15 mouse cellular contexts compared by ENCODE assay signal in the genomic region with DNA sequence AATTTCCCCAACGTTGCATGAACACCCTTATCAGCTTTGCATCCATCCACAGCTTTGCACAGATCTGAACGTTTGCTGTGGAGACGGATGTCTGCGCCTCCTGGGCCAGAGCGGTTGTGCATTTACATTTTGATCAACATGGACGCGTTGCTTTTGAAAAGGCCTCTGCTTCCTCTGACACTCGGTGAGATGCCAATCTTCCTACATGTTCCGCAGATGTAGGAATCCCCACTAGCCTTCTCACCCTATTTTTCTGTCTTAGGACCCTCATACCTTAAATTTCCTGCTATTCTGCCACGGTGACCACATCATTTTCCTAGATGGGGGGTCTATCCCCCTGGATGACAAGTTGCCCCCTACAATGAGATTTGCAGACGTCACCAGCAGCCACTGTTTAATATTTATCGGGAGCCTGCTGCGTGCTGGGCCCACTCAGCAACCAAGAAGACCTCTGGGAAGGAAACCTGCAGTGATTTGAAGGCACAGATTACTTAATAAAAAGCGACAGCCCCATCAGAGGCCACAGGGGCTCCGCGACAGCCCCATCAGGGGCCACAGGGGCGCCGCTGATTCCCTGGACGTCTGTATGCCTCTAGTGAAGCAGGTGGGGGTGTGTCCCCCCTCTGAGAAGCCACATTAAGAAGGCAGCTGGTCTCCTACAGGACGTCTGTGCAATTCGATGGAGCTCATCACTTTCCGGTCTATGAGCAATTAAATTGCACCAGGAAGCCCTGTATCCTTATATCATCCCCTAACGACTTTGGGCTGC. TPM values are rescaled to one million over a fixed set of nuclear protein-coding genes. Genes with fewer than 3 reads are reported as not detected.
A peak's percentile ranks its signal among the peaks of the same experiment; 100 is the strongest.
DNase-seq lines count a peak whose midpoint lies in the region; ATAC-seq and TF ChIP-seq lines count a peak whose summit lies in the region.
"Had no signal": no experiment of that assay in that cellular context is flagged by ENCODE, and none has a peak within 500 bp of the region (broad histone marks: within the 10 kb centered on the region; RNA-seq: fewer than 3 reads in every experiment).

No protein-coding gene starts in this region.

- H3K36me3 ChIP-seq in heart, embryonic 14.5 days (ENCODE audit: control insufficient read depth, insufficient read depth, low read length) = no peaks in the 10 kb centered on the region
- H3K36me3 ChIP-seq in heart, adult 2 months (ENCODE audit: control insufficient read depth, insufficient read depth, low read length) = no peaks in the 10 kb centered on the region
- no peaks in the 10 kb centered on the region for H3K36me3 ChIP-seq in embryonic facial prominence, embryonic 14.5 days (ENCODE audit: control insufficient read depth, insufficient read depth, low read length)
- no peaks in the 10 kb centered on the region for H3K36me3 ChIP-seq in hindbrain, embryonic 15.5 days
- no peaks in the 10 kb centered on the region for H3K36me3 ChIP-seq in midbrain, embryonic 16.5 days (ENCODE audit: control insufficient read depth, insufficient read depth, low read length)

- H3K9ac ChIP-seq in heart, embryonic 14.5 days (ENCODE audit: low read length) = peak overlapping the region; percentile 30; the same call in 1 of the 2 replicates
- H3K9ac ChIP-seq in heart, adult 2 months (ENCODE audit: low read depth, low read length) = no peak overlapping the region
- H3K9ac ChIP-seq in embryonic facial prominence, embryonic 14.5 days (ENCODE audit: low read depth, low read length) = no peak overlapping the region
- peak overlapping the region; percentile 9; the same call in 1 of the 2 replicates for H3K9ac ChIP-seq in hindbrain, embryonic 15.5 days
- 0 out of 2 replicates have a peak overlapping the region, but pooled peaks have one; percentile 40 for H3K9ac ChIP-seq in midbrain, embryonic 16.5 days (ENCODE audit: low read depth, low read length)
- H3K9ac ChIP-seq: liver, embryonic 14.5 days had no signal

- no peaks in the 10 kb centered on the region for H3K27me3 ChIP-seq in heart, embryonic 14.5 days (ENCODE audit: control insufficient read depth, insufficient read depth, low read length)
- H3K27me3 ChIP-seq in heart, adult 2 months (ENCODE audit: control insufficient read depth, insufficient read depth, low read length) = no peaks in the 10 kb centered on the region
- no peaks in the 10 kb centered on the region for H3K27me3 ChIP-seq in embryonic facial prominence, embryonic 14.5 days (replicated peaks; ENCODE audit: control insufficient read depth, insufficient read depth, low read length)
- H3K27me3 ChIP-seq in hindbrain, embryonic 15.5 days = no peaks in the 10 kb centered on the region
- no peaks in the 10 kb centered on the region for H3K27me3 ChIP-seq in midbrain, embryonic 16.5 days (ENCODE audit: control insufficient read depth, insufficient read depth, low read depth, low read length)

- intact Hi-C loops in heart, adult 2 months (cut with DNase I) = no loop called here

- no peak for DNase-seq in heart, adult 2 months
- DNase-seq in embryonic facial prominence, embryonic 14.5 days (ENCODE audit: low spot score) = no peak
- no peak for DNase-seq in cerebellum, postnatal 4 days (ENCODE audit: low spot score in 2 of 2)
- DNase-seq in layer of hippocampus, adult 8-10 months (ENCODE audit: low spot score in 2 of 2) = no peak
- DNase-seq: adrenal gland, adult 2 months; B cell, adult 2 months had no signal

- TF ChIP-seq CTCF in heart, adult 2 months (IDR thresholded peaks at IDR 0.05) = no peak

- H3K4me1 ChIP-seq in heart, embryonic 14.5 days (ENCODE audit: control insufficient read depth in 2 of 2, insufficient read depth in 2 of 2, low read length in 2 of 2) = peaks cover 11 to 22% of the 10 kb centered on the region in 2 experiments
- H3K4me1 ChIP-seq in heart, adult 2 months (ENCODE audit: control insufficient read depth, insufficient read depth, low read length) = peaks cover 3% of the 10 kb centered on the region
- peaks cover 23% of the 10 kb centered on the region for H3K4me1 ChIP-seq in embryonic facial prominence, embryonic 14.5 days (ENCODE audit: control insufficient read depth, insufficient read depth, low read length)
- peaks cover 43% of the 10 kb centered on the region for H3K4me1 ChIP-seq in hindbrain, embryonic 15.5 days (replicated peaks)
- H3K4me1 ChIP-seq in midbrain, embryonic 16.5 days (ENCODE audit: control insufficient read depth, insufficient read depth, low read length) = peaks cover 31% of the 10 kb centered on the region

- no peak overlapping the region for H3K4me2 ChIP-seq in heart, embryonic 14.5 days (ENCODE audit: low read length)
- peak overlapping the region; percentile 26 for H3K4me2 ChIP-seq in embryonic facial prominence, embryonic 14.5 days (ENCODE audit: low read depth, low read length)
- H3K4me2 ChIP-seq in hindbrain, embryonic 15.5 days = peak overlapping the region; percentile 20
- peak overlapping the region; percentile 35; the same call in 1 of the 2 replicates for H3K4me2 ChIP-seq in midbrain, embryonic 16.5 days (ENCODE audit: low read length)

- no peak for TF ChIP-seq EP300 in heart, adult 2 months (IDR thresholded peaks at IDR 0.05; ENCODE audit: insufficient read depth, low read depth, low read length)

- no peak overlapping the region for H3K4me3 ChIP-seq in heart, embryonic 14.5 days (ENCODE audit: control insufficient read depth in 1 of 2, insufficient read depth in 1 of 2, low read depth in 1 of 2, low read length in 2 of 2)
- no peak overlapping the region for H3K4me3 ChIP-seq in heart, adult 2 months
- H3K4me3 ChIP-seq in embryonic facial prominence, embryonic 14.5 days (ENCODE audit: low read depth, low read length) = no peak overlapping the region
- no peak overlapping the region for H3K4me3 ChIP-seq in hindbrain, embryonic 15.5 days
- H3K4me3 ChIP-seq in midbrain, embryonic 16.5 days (ENCODE audit: low read depth, low read length) = no peak overlapping the region

- TF ChIP-seq POLR2A in heart, adult 2 months (IDR thresholded peaks at IDR 0.05; ENCODE audit: insufficient read depth, low read depth, low read length) = no peak

- 66% methylated on average over 23 of the region's 23 CpGs for WGBS in heart, embryonic 14.5 days
- WGBS in heart, adult 2 months = 75% methylated on average over 23 of the region's 23 CpGs
- 53% methylated on average over 23 of the region's 23 CpGs for WGBS in embryonic facial prominence, embryonic 14.5 days
- WGBS in hindbrain, embryonic 15.5 days = 12% methylated on average over 23 of the region's 23 CpGs
- 18% methylated on average over 23 of the region's 23 CpGs for WGBS in midbrain, embryonic 16.5 days

- H3K27ac ChIP-seq in heart, embryonic 14.5 days (replicated peaks in 1 of 2; ENCODE audit: control insufficient read depth in 1 of 2, insufficient read depth in 1 of 2, low read depth in 2 of 2, low read length in 2 of 2) = no peak overlapping the region
- no peak overlapping the region for H3K27ac ChIP-seq in heart, adult 2 months
- H3K27ac ChIP-seq in embryonic facial prominence, embryonic 14.5 days (replicated peaks; ENCODE audit: low read depth, low read length) = no peak overlapping the region
- peak overlapping the region; percentile 83 for H3K27ac ChIP-seq in hindbrain, embryonic 15.5 days (replicated peaks)
- peak overlapping the region; percentile 43 for H3K27ac ChIP-seq in midbrain, embryonic 16.5 days (ENCODE audit: low read length)
- H3K27ac ChIP-seq: liver, embryonic 14.5 days had no signal

- no peaks in the 10 kb centered on the region for H3K9me3 ChIP-seq in heart, embryonic 14.5 days (ENCODE audit: control insufficient read depth, low read length)
- H3K9me3 ChIP-seq in embryonic facial prominence, embryonic 14.5 days (ENCODE audit: control insufficient read depth, low read length) = no peaks in the 10 kb centered on the region; the same call in 1 of the 2 replicates
- no peaks in the 10 kb centered on the region for H3K9me3 ChIP-seq in hindbrain, embryonic 15.5 days
- no peaks in the 10 kb centered on the region for H3K9me3 ChIP-seq in midbrain, embryonic 16.5 days (replicated peaks; ENCODE audit: control insufficient read depth, low read length, poor library complexity, severe bottlenecking)

- H3K79me2 ChIP-seq in heart, adult 2 months (replicated peaks; ENCODE audit: control insufficient read depth, insufficient read depth, low read length) = no peaks in the 10 kb centered on the region

- ATAC-seq in heart, embryonic 14.5 days (ENCODE audit: insufficient number of reproducible peaks, insufficient read depth, low FRiP score, low read depth) = no peak
- ATAC-seq in embryonic facial prominence, embryonic 14.5 days (ENCODE audit: low read depth) = peak; percentile 28; the same call in 1 of the 2 replicates
- ATAC-seq in hindbrain, embryonic 15.5 days (ENCODE audit: low FRiP score, low read depth) = no peak; the same call in 1 of the 2 replicates
- ATAC-seq in midbrain, embryonic 16.5 days = no peak; the same call in 1 of the 2 replicates
- no peak for ATAC-seq in erythroblast, adult 5-6 weeks (replicated peaks; ENCODE audit: low FRiP score, poor library complexity, severe bottlenecking)

RNA-seq across cellular contexts. Expression of a gene that starts 19.6 kb away (rescaled TPM):
- polyA plus RNA-seq in heart, embryonic 14.5 days (2014; fragmentation: Nextera tagmentation; extraction: Ambion mirVana) = not detected in 2 replicates
- total RNA-seq in heart, adult 2 months (2021) = not detected
- not detected in 2 replicates for polyA plus RNA-seq in heart, adult 2 months (2012; rRNA removed)
- polyA plus RNA-seq in embryonic facial prominence, embryonic 14.5 days (2014; fragmentation: Nextera tagmentation; extraction: Ambion mirVana) = not detected in 2 replicates
- polyA plus RNA-seq in hindbrain, embryonic 15.5 days (2015; fragmentation: Nextera tagmentation; extraction: Ambion mirVana) = 0.17 and 0.29 TPM in 2 replicates
- 0.17 TPM in 1 of 2 replicates, not detected in the other for polyA plus RNA-seq in midbrain, embryonic 16.5 days (2015; fragmentation: Nextera tagmentation; extraction: Ambion mirVana)
- not detected for total RNA-seq in layer of hippocampus, adult 8-10 months (2022)
- total RNA-seq in erythroblast, adult 5-6 weeks (2015; ENCODE audit: low replicate concordance) = not detected in 2 replicates
- not detected in 2 replicates for total RNA-seq in erythroblast, adult 5-6 weeks (2017; ENCODE audit: low replicate concordance)
- total RNA-seq: adrenal gland, adult 2 months; gastrocnemius, postnatal 4 days; hematopoietic stem cell, adult 5-6 weeks; layer of hippocampus, postnatal 10 days; megakaryocyte, adult 5-6 weeks had no signal
- polyA plus RNA-seq: adrenal gland, adult 2 months; liver, embryonic 14.5 days had no signal

Comparison
In these comparisons a context has a peak if more than half of its experiments do, and no peak if none do; other contexts are left out.
1. H3K9ac ChIP-seq: peak in heart, embryonic 14.5 days (single experiment), hindbrain, embryonic 15.5 days (single experiment) and midbrain, embryonic 16.5 days (single experiment); none in heart, adult 2 months (single experiment) and embryonic facial prominence, embryonic 14.5 days (single experiment).
2. H3K27ac ChIP-seq: peak in hindbrain, embryonic 15.5 days (single experiment) and midbrain, embryonic 16.5 days (single experiment); none in heart, embryonic 14.5 days (0 of 2), heart, adult 2 months (single experiment) and embryonic facial prominence, embryonic 14.5 days (single experiment).